Mouse (Mus musculus) lung, postnatal 0 days (tissue): ENCODE data around the gene Ptprh.

ENCODE experiments used
- CTCF ChIP-seq: IDR thresholded peaks from 2 replicates; pipeline ENCODE4 v1.5.1; 2016; ENCODE audit warnings: antibody characterized with exemption, mild to moderate bottlenecking
- EP300 ChIP-seq: IDR thresholded peaks from 2 replicates; pipeline ENCODE4 v1.6.1; 2016; ENCODE audit warnings: antibody characterized with exemption, mild to moderate bottlenecking, control low read depth

DNA sequence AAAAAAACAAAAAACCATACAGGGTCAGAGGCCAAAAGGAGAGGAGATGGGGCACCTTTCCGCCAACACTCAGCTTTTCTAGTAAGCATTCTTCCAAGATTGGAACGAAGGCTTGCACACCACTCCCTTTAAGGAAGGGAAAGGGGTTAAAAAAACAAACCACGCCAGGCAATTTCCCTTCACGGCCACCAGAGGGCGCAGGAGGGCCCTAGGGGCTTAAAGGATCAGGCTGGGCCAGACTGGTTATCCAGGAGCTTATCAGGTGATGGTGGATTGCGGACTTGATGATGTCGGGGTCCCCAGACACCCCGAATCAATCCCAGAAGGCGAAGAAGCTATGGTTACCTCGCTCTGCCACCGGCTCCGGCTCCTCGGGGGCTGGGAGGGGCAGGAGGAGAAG lies 90.6 kb downstream of the Ptprh start:
- TF ChIP-seq CTCF = peak; percentile 92
- TF ChIP-seq EP300 = no peak
